Mouse (Mus musculus): ENCODE measurements at regions not wholly inside any gene's neighbourhood (a gene's known extent, or its start where the extent isn't known, plus 50 kb on each side); places are given as distances from the start of the nearest gene placed in this dataset.

DNA sequence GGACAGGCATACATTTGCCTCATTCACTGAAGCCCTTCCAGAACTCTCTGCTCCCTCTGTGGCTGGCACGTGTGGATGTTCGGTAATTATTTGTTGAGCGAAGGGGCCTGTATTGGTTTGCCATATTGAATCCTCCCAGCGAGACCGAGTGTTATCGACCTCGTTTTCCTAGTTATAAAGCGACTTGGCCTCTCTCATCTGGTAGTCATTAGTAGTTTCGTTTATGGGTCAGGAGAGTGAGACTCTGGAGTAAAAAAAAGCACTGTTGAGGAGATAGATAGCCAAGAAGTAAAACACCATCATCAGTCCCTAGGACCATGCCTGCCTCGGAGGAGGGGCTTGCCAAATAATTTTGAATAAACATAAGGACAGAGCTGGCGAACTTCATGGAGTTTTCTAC is 254.6 kb upstream of the Tbx3 start:
- TF ChIP-seq CTCF (IDR thresholded peaks at IDR 0.05; ENCODE audit: extremely low read depth, insufficient read depth, low read length) (no peak), POLR2A (IDR thresholded peaks at IDR 0.05; ENCODE audit: extremely low read depth, insufficient read depth, low read length) (no peak)
